Mouse (Mus musculus): ENCODE data around the gene Atxn1.

DNA sequence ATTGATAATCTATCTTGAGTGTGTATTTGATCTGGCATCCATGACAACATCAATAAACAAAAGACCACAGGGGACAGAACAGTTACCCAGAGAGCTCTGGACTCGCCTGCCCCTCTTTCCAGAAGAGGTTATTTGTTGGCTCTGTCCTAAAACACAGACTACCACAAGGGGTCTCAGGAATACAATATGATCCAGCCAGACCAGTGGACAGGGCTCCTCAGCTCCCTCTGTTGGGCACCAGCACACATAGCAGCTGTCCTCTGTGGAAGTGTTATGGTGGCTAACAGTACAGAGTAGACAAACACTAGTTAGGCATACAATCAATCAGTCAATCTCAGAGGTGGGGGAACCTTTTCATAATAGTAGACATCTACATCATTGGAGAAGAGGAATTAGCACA is 12.1 kb upstream of the Atxn1 start:
- TF ChIP-seq CTCF (IDR thresholded peaks at IDR 0.05; ENCODE audit: borderline replicate concordance, insufficient read depth, low read length) (peak; percentile 91), POLR2A (IDR thresholded peaks at IDR 0.05; ENCODE audit: low read depth, low read length) (no peak)
